Mouse (Mus musculus) NIH3T3 (cell line): ENCODE data around the gene Gm49373.
A peak's percentile ranks its signal among the peaks of the same experiment; 100 is the strongest.

Experiments
- DNase-seq: peaks from one replicate; pipeline ENCODE4 v3.0.0-alpha.2; 2012; ENCODE audit warnings: low read depth

Gene Gm49373

DNA sequence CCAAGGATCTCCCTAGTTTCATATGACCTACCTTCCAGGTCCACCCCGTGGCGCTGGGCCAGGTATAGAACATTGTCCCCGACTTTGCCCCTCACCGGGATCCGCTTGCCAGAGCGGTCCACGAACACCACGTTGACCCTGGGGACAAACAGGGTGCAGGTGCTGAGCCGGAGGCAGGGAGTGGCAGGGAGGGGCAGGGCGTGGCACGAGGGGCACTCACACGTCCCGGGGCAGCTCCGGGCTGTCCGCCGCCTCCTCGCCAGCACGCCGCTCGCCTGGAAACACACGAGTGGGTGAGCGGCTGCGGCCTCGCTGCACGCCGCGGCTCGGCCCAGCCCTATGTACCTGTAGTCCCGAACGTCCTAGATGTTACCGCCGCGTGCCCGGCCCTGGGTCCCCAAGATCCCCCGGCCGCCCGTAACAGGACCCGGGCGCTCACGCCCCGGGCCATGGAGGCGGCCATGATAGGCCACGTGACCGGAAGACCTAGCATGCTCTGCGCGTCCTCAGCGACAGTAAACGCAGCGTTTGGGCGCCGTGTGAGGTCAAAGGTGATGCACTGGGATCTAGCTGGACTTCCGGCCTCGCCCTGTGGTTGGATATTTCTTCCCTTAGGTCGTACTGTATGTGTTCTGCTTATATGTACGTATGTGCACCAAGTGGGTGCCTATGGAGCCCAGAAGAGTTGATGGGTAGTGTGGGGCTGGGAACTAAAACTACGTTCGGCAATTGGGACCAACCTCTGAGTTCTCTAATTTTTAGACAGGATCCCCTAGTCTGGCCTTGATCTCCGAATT lies at the start of gene Gm49373, which contains the start of gene Fdx1l:
TSS of gene Gm49373 (minus strand) at position 53 of the 797 bp plus-strand sequence.
TSS of gene Fdx1l (minus strand) at position 571 of the 797 bp plus-strand sequence.
- DNase-seq: peak; percentile 89

DNA sequence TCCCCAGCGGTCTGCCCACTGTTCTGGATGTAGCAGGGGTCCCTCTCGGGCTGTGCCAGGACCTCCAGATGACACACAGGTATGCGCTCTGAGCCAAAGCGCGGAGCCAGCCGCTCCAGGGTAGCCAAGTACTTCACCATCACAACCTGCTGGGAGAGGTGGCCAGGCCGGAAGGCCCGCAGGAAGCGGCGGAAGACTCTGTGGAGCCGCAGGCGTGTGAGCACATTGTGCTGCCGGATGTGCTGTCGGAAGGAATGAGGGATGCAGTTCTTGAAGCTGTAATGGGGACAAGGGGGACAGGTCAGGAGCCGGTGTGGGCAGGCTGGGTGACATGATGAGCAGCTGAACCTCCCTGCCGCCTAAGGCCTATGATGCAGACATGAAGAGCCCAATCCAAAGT lies 48.6 kb upstream of the Gm49373 start:
- no peak for DNase-seq

DNA sequence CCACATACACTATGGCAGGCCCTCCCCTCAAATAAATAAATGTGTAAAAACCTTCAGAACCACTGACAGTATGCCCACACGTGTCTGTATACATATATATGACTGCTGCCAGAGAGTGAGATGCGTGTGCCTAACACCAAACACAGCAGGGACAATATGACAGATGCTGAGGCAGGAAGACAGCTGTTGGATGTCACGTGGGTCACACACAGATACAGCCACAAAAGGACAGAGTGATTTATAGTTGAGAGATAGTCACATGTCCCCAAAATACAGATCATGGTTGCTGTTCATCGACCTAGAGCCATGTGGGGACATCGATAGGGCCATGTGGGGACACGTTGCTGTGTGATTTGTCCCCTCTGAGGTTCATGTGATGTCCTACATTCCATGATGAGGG lies 44.2 kb upstream of the Gm49373 start:
- no peak for DNase-seq

DNA sequence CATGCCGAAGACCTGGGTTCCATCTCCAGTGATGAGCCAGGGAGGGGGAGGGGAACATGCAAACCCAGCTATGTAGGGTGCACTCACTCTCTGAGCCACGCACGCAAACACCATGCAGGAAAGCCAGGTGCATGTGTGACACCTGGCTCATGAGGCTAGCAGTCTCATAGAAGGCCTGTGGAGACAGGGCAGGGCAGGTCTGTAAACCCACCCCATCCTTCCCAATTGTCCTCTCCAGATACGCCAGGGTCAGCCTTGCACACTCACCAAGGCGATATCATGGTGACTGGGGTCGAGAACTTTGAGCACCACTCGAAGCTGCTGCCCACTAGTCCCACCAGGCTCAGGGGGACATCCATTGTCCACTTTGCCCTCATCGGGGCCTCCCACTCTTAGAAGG lies 42.2 kb upstream of the Gm49373 start:
- DNase-seq: no peak

DNA sequence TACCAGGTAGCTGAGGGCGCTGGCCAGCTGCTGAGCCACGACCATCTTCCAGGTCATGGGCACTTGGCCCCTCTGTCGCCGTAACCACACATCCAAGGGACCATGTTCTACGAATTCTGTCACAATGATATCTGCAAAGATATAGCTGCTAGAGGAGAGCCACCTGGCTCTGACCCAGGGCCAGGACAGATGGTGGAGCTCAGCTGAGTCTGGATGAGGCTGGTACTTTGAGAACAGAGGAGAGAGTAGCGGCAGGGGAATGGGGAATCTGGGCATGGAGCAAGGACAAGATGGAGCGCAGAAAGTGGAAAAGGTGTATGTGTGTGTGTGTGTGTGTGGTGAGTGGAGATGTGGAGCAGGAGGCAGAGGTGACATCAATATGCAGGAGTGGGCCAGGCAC lies 41.3 kb upstream of the Gm49373 start:
- no peak for DNase-seq

DNA sequence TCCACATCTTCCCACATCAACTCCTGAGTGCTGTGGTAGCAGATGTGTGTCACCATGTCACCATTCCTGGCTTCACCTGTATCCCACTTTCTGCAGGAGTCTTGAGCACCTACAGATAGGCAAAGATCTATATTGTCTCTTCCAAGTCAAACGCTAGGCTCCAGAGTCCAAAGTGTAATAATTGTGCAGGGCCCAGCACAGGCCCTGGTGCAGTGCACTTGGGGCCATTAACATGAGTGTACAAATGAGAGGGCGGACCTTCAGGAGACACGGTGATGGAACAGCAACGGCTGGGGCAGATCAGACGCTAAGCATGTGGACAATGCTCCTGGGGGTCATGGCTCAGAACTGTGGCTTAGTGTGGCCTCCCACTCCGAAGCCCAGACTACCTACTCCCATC lies 40.9 kb upstream of the Gm49373 start:
- no peak for DNase-seq

DNA sequence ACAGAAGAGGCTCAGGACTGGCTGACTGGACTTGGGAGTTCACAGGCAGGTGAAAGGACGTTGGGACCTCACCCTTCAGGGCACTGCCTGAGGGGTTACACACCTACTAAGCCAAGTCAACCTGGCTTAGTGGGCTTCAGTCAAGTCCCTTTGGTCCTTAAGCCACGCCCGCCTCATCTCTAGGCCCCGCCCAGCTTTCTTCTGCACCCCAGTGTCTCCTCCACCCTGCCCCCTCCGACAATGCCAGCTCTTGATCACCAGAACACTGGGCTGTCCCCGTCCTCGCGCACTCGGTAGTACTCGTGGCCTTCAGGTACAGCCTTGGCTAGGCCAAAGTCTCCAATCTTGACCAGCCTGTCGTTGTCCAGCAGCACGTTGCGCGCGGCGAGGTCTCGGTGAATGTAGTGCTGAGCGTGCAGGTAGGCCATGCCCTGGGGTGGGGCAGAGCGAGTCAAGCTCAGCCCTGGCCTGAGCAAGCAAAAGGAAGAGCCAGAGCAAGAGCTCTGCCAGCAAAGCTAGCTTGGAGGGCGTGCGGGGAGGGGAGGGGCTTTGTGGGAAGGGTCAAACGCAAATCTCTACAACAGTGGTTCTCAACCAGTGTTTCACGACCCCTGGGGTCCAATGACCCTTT lies 34.8 kb upstream of the Gm49373 start:
- DNase-seq: no peak

DNA sequence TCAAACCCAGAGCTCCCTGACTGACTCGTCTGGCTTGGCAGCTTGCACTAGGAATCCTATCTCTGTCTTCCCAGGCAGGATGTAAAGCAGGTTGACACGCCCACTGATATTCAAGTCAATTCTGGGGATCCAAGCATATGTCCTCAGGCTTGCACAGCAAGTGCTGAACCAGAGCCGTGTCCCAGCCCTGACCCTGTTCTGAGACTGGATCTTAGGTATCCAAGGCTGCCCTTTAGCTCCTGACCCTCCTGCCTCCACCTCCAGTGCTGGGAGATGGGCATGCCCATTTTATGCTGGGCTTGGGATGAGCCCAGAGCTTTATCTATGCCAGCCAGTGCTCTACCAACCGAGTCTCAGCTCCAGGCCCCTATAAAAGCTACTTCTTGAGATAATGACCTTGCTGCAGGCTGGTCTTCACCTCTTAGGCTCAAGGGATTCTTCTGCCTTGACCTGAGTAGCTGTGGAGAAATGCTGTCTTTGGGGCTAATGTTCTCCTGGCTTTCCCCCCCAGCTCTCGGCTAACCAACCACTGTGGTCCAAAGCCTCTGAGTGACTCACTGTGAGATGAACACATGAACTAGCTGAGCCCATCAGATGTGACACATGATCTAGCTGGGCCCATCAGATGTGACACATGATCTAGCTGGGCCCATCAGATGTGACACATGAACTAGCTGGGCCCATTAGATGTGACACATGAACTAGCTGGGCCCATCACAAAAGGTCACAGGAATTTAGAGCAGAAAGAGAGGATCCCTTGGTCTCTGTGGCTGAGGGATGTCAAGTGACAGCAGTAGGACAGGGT lies 33.1 kb upstream of the Gm49373 start:
- DNase-seq: no peak

DNA sequence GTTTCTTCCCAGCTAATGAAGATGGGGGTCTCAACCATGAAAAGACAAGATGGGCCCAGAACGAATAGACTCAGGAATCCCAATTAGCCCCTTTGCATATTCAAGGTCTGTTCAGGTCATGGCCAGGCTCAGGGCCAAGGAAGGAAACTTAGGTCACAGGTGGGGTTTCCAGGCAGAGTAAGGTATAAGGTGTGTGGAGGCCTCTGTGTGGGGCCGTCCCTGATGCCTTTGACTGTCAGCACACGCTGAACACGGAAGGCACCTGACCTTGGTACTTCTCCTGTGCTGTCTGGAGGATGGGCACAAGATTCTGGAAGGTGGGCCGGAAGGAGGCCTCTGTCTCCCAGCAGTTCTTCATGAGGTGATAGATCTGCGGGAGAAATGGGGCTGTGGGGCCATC lies 31.9 kb upstream of the Gm49373 start:
- DNase-seq: no peak

DNA sequence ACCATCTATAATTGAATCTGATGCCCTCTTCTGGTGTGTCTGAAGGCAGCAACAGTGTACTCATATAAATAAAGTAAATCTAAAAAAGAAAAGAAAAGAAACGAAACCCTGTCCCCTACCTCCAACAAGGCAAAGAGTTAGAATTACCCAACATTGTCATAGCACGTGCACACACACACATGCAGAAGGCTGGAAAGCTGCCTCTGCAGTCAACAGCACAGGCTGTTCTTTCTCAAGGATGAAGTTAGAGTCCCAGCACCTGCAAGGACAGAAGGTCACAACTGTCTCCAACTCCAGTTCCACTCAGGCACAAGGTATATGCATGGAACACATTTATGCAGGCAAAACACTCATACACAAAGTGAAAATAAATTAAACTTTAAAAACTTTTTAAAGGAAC lies 29.2 kb upstream of the Gm49373 start:
- DNase-seq: no peak

DNA sequence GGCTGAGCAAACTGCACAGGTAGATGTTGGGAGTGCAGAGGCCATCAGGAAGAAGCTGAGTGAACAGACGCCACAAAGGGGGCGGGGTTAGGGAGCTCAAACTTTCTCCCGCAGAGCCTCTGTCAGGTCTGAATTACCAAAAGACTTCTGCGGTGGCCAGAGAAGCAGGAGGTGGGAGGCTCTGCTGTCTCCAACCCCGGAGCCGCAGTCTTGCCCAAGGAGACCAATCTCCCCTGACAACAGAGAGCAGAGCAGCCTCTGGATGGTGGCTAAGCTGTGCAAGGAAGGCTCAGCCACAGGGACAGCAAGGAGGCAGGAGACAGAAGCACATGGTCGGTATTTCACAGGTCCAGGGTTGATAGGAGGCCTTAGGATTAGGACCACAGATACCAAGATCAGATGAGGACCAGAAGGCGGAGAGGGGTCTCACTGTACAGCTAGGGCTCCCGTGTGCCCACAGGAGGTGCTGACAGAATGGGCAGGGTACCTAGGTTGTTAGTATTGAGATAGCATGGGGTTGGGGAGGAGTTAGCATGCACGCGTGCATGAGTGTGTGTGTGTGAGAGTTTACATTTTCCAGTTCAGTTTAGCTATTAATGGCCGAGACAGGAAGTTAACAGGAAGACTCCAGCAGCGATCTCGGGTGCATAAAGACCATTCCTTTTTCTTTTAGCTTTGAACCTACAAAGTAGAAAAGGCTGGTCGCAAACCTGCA lies 27.7 kb upstream of the Gm49373 start:
- DNase-seq: no peak

DNA sequence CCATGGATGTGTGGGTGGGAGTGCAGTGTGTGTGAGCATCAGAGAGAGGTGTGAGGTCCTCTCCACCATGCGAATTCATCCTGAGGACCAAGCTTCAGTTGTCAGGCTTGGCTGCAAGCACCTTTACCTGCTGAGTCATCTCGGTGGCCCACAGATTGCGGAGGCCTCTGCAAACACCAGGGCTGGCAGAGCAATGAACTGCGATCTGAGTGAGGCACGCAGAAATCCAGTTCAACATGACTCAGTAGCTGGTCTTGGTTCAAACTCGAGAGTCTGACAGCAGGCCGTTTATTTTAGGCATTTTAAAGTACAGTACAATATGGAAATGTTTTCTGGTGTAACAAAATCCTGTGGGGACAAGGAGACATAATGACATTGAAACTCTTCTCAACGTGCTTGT lies 24.9 kb upstream of the Gm49373 start:
- DNase-seq: peak; percentile 76

DNA sequence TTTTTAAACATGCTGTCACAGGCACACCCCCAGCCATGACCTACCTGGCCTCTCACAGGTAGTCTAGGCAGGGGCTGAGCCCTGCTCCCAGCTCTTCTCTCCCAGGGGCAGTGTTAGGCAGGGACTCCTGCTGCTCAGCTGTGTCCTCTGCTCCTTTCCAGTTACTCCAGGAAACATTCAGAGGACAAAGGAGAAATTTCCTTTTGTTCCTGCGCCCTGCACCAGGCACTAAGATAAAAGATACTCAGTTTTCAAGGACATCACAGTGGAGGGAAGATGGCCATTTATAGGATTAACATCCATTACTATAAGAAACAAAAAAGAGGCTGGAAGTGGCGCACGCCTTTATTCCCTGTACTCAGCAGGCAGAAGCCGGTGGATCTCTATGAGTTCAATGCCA lies 23.1 kb upstream of the Gm49373 start:
- no peak for DNase-seq

DNA sequence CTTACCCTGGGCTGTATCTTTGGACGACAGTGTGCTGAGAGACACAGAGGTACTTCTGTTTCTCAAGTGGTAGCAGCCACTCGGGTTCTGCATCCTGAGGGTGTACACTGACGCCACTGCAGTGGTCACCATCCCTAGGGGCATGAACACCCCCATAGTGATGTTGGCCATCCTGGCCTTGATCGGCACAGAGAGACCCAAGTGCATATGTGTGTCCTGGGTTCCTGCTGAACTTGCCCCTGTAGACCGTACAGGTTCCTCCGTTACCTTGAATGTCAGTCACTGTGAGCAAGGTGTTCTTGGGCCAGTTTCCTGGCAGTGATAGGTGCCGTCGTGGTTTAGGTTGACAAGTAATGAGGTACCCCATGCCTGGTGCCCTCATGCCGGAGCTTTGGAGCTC lies 20.5 kb upstream of the Gm49373 start:
- DNase-seq: no peak

DNA sequence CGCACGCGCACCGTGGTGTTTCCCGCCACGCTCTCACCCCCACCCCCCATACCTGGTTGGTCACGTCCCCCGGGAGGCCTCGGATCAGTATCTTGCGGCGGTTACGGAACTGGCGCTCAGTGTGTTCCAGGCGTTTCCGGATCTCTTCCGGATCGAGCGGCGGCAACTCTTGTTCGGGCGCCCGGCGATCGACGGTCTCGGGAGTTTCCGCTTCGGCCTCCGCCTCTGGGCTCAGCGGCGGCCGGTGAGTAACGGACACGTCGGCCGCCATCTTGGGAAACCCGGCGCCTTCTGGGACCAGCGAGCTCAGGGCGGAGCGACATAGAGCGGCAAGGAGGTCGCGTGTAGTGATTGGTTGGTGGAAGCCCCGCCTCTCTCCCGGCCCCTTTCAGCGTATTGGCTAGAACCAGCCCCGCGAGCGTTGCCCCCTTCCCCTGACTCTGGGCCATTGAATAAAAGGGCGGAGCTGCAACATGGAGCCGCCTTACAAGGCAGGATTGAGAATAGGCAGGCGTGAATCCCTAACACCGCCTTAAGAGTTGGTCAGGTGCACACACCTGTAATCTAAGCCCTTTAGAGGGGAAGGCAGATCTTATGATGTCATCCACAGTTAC lies 18.9 kb upstream of the Gm49373 start, which contains the start of the genes Gm38431 and Raver1:
TSS of gene Gm38431 (minus strand) at position 291 of the 614 bp plus-strand sequence.
TSS of gene Raver1 (minus strand) at position 302 of the 614 bp plus-strand sequence.
- DNase-seq: peak; percentile 97

DNA sequence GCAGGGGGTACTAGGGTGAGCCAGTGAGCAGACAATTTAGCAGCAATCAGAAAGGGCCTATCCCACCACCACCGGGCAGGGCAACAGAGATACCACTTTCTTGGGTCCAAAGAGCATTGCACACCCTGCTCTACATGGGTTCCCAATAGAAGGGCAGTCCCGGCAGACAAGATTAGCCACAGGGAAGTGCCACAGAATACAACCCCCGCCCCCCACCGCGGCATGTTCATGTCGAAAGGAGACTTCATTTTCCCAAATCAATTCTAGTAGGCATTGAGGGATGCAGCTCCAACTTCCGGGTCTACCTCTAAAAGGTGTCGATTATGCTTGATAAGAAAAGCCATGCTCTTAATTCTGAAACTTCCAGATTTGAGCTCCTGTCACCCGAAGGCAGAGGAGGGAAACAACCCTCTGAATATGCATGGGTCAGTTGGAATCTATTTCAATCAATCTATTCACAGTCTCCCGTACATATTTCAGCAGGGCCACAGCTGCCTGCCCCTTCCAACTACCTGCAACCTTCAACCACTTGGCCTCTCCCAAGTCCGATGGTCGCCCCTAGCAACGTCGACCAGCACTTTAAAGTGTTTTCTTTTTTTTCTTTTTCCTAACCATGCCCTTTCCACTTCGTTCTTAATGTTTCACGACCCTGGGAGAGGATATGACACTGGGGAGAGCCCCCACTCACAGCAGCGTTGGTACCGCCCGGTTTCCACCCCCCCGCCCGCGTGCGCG lies 18.2 kb upstream of the Gm49373 start:
- no peak for DNase-seq

DNA sequence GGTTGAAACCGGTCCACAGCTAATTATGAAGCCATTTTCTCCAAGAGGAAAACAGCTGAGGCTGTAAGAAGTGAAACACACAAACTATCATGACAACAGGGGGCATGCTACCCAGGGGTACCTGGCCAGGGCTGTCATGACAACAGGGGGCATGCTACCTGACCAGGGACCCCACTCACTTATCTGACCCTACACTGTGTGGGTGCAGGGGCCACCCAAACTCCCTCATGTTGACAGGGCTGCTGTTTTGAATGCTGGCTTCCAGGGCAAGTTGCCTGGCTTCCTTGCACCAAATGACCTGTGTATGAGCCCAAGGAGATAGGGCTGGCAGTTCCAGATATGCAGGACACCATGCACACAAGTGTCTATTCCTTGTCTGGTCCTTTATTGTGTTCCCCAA lies 17.6 kb upstream of the Gm49373 start:
- no peak for DNase-seq

DNA sequence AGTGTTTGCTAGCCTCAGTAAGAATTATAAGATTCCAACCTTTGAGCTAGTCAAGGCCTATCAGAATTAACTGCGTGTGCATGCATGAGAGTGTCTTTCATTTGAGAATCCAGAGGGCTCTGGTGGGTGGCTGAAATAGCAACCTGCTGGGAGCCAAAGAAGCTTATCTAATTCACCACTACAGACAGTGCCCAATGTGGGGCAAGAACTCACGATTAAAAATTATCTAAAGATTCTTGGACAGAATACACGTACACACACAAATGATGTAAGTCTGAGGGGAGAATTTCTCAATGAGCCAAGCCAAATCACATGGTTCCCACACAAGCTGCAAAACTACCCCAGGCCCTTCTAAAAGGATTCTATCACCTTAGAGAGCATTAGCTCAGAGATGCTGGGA lies 10.4 kb upstream of the Gm49373 start:
- no peak for DNase-seq

DNA sequence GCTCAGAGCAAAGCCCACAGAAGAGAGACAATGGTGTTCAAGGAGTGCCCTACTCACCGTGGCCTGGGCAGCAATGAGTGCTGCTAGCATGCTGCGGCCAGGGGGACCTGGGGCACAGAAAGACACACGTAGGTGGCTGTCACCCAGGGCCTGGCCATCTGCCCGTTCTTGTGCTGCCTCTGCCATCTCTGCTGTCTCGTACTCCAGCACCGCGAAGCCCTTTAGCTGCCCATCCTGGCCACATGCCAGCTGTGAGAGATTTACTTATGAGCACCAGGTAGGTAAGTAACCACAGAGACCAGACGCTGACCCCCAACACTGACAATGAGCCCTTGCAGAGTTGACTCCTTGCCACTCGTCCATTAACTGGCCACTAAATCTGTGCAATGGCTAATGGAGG lies 8.2 kb upstream of the Gm49373 start:
- no peak for DNase-seq

DNA sequence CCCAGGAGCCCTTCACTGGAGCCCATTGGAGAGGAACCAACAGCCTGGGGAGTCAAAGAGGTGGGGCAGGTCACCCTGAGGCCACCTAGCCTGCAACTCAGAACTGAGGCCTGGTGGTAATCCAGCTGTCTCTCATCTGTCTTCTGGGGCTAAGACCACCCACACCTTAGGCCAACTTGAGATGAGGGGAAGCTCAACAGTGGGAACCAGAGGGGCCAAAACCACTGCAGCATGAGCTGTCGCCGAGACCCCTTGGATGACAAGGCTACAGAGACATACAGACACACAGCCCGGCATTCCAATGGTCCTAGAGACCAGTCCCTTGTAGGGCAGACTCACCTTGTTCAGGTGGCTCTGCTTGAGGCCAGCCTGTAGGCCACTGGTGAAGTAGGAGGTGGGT lies 2.7 kb upstream of the Gm49373 start:
- DNase-seq: no peak

DNA sequence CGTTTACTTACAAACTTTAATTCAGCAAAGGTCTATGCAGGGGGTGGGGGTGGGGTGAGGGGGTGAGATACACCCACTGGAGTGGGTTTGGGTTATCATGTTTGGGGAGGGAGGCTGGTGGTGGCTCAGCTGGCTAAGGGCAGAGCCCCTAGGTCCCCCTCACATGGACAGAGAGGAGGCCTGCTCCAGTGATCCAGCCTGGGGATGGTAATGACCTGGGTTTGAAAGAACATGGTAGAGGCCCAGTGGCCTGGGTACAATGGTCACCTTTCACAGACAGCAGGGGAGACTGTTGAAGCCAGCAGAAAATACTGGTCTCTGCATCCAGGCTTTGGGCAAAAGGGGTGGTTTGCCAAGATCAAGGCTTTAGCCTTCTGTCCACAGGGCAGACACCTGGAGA lies 1.3 kb upstream of the Gm49373 start:
- no peak for DNase-seq
